Mouse (Mus musculus): Measurements from ENCODE around the gene Gpbar1.
"Not testable (repeated sequence)": the region's sequence is repeated elsewhere in the genome, so short reads cannot be mapped to it uniquely, and the experiment has no call there.

The Gpbar1 gene

DNA sequence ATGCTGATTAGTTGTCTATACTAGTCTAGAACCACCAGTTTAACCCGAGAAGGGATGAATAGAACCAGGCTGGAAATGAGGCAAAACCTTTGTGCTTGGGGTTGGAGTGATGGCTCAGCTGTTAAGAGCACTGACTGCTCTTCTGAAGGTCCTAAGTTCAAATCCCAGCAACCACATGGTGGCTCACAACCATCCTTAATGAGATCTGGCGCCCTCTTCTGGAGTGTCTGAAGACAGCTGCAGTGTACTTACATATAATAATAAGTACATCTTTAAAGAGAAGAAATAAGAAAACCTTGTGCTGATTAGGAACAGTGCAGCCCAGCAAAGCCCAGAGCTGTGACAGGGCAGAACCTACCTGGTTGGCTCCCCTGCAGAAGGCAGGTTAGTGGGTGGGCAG lies 48.6 kb downstream of the Gpbar1 start:
- DNase-seq (ENCODE audit: low spot score in 2 of 2): not testable (repeated sequence)
